Mouse (Mus musculus): ENCODE measurements around the gene Hist1h2bn.
"Not testable (repeated sequence)": the region's sequence is repeated elsewhere in the genome, so short reads cannot be mapped to it uniquely, and the experiment has no call there.

The Hist1h2bn gene

DNA sequence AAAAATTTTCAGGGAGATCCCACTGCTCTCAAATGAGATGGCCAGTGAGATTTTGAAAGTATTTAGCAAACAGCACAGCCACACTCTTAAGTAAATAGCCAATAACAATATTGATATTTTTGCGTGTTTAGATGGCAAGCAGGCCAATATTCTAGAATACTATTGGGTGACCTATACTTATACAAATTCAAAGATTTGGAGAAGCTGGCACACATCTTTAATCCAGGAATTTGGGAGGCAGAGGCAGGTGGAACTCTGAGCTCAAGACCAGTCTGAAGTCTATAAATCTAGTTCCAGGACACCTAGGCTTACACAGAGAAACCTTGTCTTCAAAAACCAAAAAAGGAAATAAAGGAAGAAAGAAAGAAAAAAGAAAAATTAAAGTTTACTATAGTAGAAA is 27.7 kb downstream of the Hist1h2bn start:
- no peak for DNase-seq (ENCODE audit: low spot score)

- DNase-seq (ENCODE audit: low spot score), result not testable (repeated sequence)
Observed at GRCm38 (mm10) chr13:21782361-21783254, 28.7 kb downstream of the Hist1h2bn start.

- DNase-seq (ENCODE audit: low spot score), result peak; percentile 47
Observed at GRCm38 (mm10) chr13:21783255-21783617, 29.3 kb downstream of the Hist1h2bn start, which contains the start of gene Hist1h3i. Gene Hist1h3i, minus strand, starts transcription at chr13:21783370.

- peak; percentile 7 for DNase-seq (ENCODE audit: low spot score)
Observed at GRCm38 (mm10) chr13:21783734-21784161, 29.8 kb downstream of the Hist1h2bn start.

DNA sequence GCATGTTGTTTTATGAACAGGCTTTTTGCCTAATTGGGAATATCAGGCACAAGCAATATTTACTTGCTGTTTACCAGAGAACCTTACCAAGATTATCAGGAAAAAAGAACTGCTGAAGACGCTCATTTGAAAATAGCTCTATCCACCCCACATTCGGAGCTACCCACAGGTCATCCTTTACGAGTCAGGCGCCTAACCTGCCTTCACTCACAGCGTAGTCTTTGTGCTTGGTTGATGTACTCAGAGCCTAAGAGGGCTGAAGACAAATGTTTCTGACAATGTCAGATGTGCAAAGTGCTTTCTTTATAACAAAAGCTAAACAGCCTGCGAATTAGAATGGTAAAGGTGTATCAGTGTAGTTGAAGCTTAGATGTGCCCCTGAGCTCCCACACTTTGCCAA is 30.4 kb downstream of the Hist1h2bn start:
- DNase-seq (ENCODE audit: low spot score), result no peak

GRCm38 (mm10) chr13:21786189-21786898 is 32.4 kb downstream of the Hist1h2bn start:
- DNase-seq (ENCODE audit: low spot score), result no peak

DNA sequence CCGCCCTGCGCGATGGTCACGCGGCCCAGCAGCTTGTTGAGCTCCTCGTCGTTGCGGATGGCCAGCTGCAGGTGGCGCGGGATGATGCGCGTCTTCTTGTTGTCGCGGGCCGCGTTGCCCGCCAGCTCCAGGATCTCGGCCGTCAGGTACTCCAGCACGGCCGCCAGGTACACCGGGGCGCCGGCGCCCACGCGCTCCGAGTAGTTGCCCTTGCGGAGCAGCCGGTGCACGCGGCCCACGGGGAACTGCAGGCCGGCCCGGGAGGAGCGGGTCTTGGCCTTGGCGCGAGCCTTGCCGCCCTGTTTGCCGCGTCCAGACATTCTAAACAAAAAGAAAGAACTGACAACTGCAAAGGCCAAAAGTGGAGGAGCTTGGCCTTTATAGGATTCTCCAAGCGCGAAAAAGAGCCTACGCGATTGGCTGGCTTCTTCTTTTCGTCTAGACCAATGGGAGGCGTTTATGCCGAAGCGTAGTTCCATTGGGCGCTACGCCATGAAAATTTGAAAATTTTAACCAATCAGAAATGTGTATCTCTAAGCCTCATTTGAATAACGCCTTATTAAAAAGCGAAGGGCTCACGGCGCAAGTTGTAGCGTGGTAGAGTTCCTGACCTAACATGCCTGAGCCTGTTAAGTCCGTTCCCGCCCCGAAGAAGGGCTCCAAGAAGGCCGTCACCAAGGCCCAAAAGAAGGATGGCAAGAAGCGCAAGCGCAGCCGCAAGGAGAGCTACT is 33.1 kb downstream of the Hist1h2bn start, which contains the start of the genes Hist1h2an and Hist1h2bp:
TSS of gene Hist1h2an (minus strand) at position 320 of the 731 bp plus-strand sequence.
TSS of gene Hist1h2bp (plus strand) at position 563 of the 731 bp plus-strand sequence.
- peak; percentile 86 for DNase-seq (ENCODE audit: low spot score)

DNA sequence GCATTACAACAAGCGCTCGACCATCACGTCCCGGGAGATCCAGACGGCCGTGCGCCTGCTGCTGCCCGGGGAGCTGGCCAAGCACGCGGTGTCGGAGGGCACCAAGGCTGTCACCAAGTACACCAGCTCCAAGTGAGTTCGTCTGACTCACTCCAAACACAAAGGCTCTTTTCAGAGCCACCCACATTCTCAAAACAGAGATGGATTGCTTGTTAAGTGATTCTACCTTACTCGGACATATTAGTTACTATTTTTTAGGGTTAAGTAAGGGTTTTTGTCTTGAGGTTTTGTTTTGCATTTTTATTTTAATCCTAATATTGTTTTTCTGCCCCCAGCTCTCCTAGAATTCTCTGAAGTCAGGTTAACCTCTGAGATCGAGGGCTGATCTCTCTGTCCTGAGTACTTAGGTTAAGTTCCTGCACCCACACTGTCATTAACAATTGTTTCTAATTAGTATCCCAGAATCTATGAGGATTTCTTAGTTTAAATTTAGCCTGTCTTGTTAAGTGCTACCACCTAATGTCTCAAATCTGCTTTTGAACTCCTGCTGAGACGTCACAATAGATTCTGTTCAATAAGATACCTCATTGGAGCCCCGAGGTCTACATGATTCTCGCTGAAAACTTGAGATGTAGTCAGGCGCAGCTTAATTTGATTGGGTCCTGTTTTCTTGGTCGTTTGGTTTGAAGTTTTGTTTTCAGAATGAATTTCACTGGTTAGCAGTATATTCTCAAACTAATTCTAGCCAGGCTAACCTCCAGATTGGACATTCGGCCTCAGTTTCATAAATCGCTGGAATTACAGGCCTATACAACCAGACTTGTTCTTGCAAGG is 34.1 kb downstream of the Hist1h2bn start:
- no peak for DNase-seq (ENCODE audit: low spot score)

DNA sequence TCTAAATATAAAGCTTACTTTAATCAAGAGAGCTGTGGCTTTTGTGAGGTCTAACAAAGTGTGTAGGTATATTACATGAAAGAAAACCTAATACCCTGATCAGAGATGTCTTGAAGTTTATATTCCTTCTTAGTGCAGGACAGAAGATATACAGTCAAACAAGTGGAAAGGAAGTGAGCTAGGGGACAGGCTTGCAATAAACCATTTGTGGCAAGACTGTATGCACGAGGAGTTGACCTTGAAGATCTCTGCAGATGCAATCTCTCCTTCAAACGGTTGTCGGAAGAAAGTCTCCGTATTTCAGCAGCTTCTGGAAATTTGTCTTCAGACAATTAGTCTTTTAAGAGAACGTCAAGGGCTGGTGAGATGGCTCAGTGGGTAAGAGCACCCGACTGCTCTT is 36.0 kb downstream of the Hist1h2bn start:
- DNase-seq (ENCODE audit: low spot score), result no peak

GRCm38 (mm10) chr13:21790601-21791283 is 36.8 kb downstream of the Hist1h2bn start:
- DNase-seq (ENCODE audit: low spot score), result no peak

- DNase-seq (ENCODE audit: low spot score), result no peak
Observed at GRCm38 (mm10) chr13:21795584-21795983, 41.7 kb downstream of the Hist1h2bn start.

DNA sequence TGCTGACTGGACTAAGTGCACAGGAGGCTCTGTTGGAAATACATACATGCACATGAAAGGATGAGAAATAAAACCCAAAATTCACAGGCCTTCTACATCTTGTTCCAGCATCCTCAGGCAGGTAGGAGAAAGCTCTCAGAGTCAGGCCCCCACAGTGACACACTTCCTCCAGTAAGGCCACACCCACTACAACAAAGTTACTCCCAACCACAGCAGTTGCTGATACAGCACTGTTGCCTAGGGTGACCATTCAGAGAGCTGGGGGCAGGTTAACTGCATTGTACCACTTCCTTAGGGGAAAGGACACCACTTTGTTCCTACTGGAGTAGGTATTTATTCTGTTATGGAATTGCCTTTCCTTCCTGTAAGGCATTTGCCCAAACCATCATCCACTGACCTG is 43.2 kb downstream of the Hist1h2bn start:
- DNase-seq (ENCODE audit: low spot score), result not testable (repeated sequence)

DNA sequence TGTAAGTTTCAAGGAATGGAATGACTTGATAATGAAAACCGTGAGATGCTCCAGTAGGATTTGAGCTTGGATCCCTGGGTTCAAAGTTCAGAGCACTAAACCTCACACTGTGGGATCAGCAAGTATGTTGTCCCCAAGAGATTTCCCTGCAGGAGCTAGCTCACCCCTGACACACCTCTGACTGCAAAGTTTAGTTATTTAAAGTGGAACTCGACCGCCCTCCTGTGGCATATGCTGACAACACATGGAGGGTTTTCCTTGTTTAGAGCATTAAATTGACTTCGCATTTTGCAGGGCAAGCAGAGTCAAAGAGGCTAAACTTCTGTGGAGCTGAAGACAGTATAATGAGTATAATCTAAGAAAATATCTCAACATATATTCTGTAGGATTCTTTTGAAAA is 49.1 kb downstream of the Hist1h2bn start:
- DNase-seq (ENCODE audit: low spot score), result not testable (repeated sequence)
